Mouse (Mus musculus): ENCODE measurements around the gene Akr1c14. TPM values are rescaled to one million over a fixed set of nuclear protein-coding genes. Genes with fewer than 3 reads are reported as not detected.

Gene Akr1c14
- polyA plus RNA-seq (2015; fragmentation: Nextera tagmentation; extraction: Ambion mirVana) = 2.1 and 2.7 TPM in 2 replicates

DNA sequence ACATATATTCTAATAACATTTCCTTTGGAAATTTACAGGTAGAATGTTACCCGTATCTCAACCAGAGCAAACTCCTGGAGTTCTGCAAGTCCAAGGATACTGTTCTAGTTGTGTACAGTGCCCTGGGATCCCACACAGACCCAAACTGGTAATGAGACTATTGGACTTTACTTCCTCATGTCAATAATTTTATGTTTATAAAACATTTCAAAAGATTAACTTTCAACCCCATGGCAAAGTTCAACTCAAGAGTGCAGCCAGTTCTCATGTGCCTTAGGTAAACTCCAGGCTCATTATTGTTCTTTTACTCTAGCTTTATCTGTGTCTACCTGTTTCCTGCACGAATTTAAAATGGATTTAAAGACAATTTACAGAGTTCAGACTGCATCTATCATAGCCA is at the start of gene Akr1c14:
Akr1c14 (plus strand) TSS at position 293 of the 400 bp plus-strand sequence.

Other genes with a start within 250 kb of the Akr1c14 start
- 0.22 TPM in 1 of 2 replicates, not detected in the other for gene Calml3, start 244.7 kb upstream of the Akr1c14 start, polyA plus RNA-seq (2015; fragmentation: Nextera tagmentation; extraction: Ambion mirVana)
- not detected in 2 replicates for gene Calm4, start 211.3 kb upstream of the Akr1c14 start, polyA plus RNA-seq (2015; fragmentation: Nextera tagmentation; extraction: Ambion mirVana)
- not detected in 2 replicates for gene Calm5, start 194.8 kb upstream of the Akr1c14 start, polyA plus RNA-seq (2015; fragmentation: Nextera tagmentation; extraction: Ambion mirVana)
- gene Net1, start 130.8 kb upstream of the Akr1c14 start, polyA plus RNA-seq (2015; fragmentation: Nextera tagmentation; extraction: Ambion mirVana) = 42.9 and 52.7 TPM in 2 replicates
- not detected in 2 replicates for gene Tubal3, start 130.7 kb upstream of the Akr1c14 start, polyA plus RNA-seq (2015; fragmentation: Nextera tagmentation; extraction: Ambion mirVana)
- not detected in 2 replicates for gene Ucn3, start 103.7 kb upstream of the Akr1c14 start, polyA plus RNA-seq (2015; fragmentation: Nextera tagmentation; extraction: Ambion mirVana)
- gene Akr1c18, start 101.6 kb downstream of the Akr1c14 start, polyA plus RNA-seq (2015; fragmentation: Nextera tagmentation; extraction: Ambion mirVana) = 0.44 and 0.46 TPM in 2 replicates
- gene Akr1c13, start 142.1 kb downstream of the Akr1c14 start, polyA plus RNA-seq (2015; fragmentation: Nextera tagmentation; extraction: Ambion mirVana) = 1.7 and 3.3 TPM in 2 replicates
- gene Akr1c19, start 179.7 kb downstream of the Akr1c14 start, polyA plus RNA-seq (2015; fragmentation: Nextera tagmentation; extraction: Ambion mirVana) = 0.20 TPM in 1 of 2 replicates, not detected in the other
- 0.43 and 0.46 TPM in 2 replicates for gene Akr1c12, start 230.4 kb downstream of the Akr1c14 start, polyA plus RNA-seq (2015; fragmentation: Nextera tagmentation; extraction: Ambion mirVana)